Mouse (Mus musculus) liver, embryonic 11.5 days (tissue): ENCODE data around the gene Acbd3. TPM values are rescaled to one million over a fixed set of nuclear protein-coding genes. Genes with fewer than 3 reads are reported as not detected.

Experiments used
- ATAC-seq: fragments of 200-750 bp; cut with Nextera tagmentation; replicated peaks from 2 replicates; pipeline ENCODE4 v1.8.0; 2017; ENCODE audit warnings: moderate number of reproducible peaks, mild to moderate bottlenecking, moderate TSS enrichment, moderate library complexity; ENCODE audit not compliant: low FRiP score
- DNase-seq: peaks from one replicate; pipeline ENCODE4 v3.0.0-alpha.2; 2017; ENCODE audit warnings: low spot score
- H3K27ac ChIP-seq: fragments of 300-500 bp; sonication (generic); 2 replicates; pipeline ENCODE4 v1.5.1; 2014; ENCODE audit warnings: mild to moderate bottlenecking, low read depth, low read length, control low read depth
- H3K27me3 ChIP-seq: fragments of 300-500 bp; sonication (generic); replicated peaks from 2 replicates; pipeline ENCODE4 v1.6.1; 2014; ENCODE audit warnings: low read length, mixed read lengths; ENCODE audit not compliant: control insufficient read depth, insufficient read depth
- H3K36me3 ChIP-seq: fragments of 300-500 bp; sonication (generic); 2 replicates; pipeline ENCODE4 v1.6.1; 2014; ENCODE audit warnings: mild to moderate bottlenecking, low read length, moderate library complexity, mixed read lengths; ENCODE audit not compliant: control insufficient read depth, insufficient read depth
- H3K4me1 ChIP-seq: fragments of 300-500 bp; sonication (generic); replicated peaks from 2 replicates; pipeline ENCODE4 v1.6.1; 2014; ENCODE audit warnings: low read length, mixed read lengths; ENCODE audit not compliant: control insufficient read depth, insufficient read depth
- H3K4me2 ChIP-seq: fragments of 300-500 bp; sonication (generic); 2 replicates; pipeline ENCODE4 v1.6.1; 2014; ENCODE audit warnings: mild to moderate bottlenecking, control low read depth, moderate library complexity
- H3K4me3 ChIP-seq: fragments of 300-500 bp; sonication (generic); 2 replicates; pipeline ENCODE4 v1.5.1; 2014; ENCODE audit warnings: low read depth, low read length, control low read depth
- H3K9ac ChIP-seq: fragments of 300-500 bp; sonication (generic); 2 replicates; pipeline ENCODE4 v1.6.1; 2014; ENCODE audit warnings: low read depth, low read length, control low read depth
- H3K9me3 ChIP-seq: fragments of 300-500 bp; sonication (generic); 2 replicates; pipeline ENCODE4 v1.6.1; 2016; ENCODE audit warnings: low read length, inconsistent platforms, mixed read lengths; ENCODE audit not compliant: control insufficient read depth
- WGBS: fragments of 180-500 bp; shearing (Covaris S2); extraction: QIAGEN DNeasy Blood & Tissue Kit; methylation state at CpG from one replicate; pipeline ENCODE4 v1.1.7; 2014; 5-methylcytosine and 5-hydroxymethylcytosine counted together
- polyA plus RNA-seq: library from polyadenylated mRNA; unstranded; fragments of >200 nt; fragmentation: Nextera tagmentation; extraction: Ambion mirVana; gene quantifications from 2 replicates; pipeline ENCODE4 v1.2.1, GENCODE M21; 2014

Acbd3 gene
- polyA plus RNA-seq, 1 experiment from 2014 or later = 18.4 TPM

GRCm38 (mm10) chr1:180718756-180719155 is 7.1 kb upstream of the Acbd3 start:
- 64% methylated on average over 5 of the region's 5 CpGs for WGBS
- no peaks in the 10 kb centered on the region for H3K9me3 ChIP-seq
- no peak overlapping the region for H3K4me2 ChIP-seq
- H3K4me1 ChIP-seq = peaks cover 4% of the 10 kb centered on the region
- no peak overlapping the region for H3K4me3 ChIP-seq
- no peak overlapping the region for H3K9ac ChIP-seq
- ATAC-seq (no peak), DNase-seq (no peak)
- no peak overlapping the region for H3K27ac ChIP-seq
- no peaks in the 10 kb centered on the region for H3K27me3 ChIP-seq
- H3K36me3 ChIP-seq = no peaks in the 10 kb centered on the region

GRCm38 (mm10) chr1:180719483-180719882 is 6.4 kb upstream of the Acbd3 start:
- peaks cover 4% of the 10 kb centered on the region for H3K4me1 ChIP-seq
- DNase-seq (no peak), ATAC-seq (no peak)
- H3K27ac ChIP-seq = no peak overlapping the region
- no peak overlapping the region for H3K4me2 ChIP-seq
- H3K9ac ChIP-seq = no peak overlapping the region
- no peak overlapping the region for H3K4me3 ChIP-seq
- WGBS = 78% methylated on average over 6 of the region's 6 CpGs
- H3K36me3 ChIP-seq = no peaks in the 10 kb centered on the region
- no peaks in the 10 kb centered on the region for H3K27me3 ChIP-seq
- no peaks in the 10 kb centered on the region for H3K9me3 ChIP-seq

GRCm38 (mm10) chr1:180719951-180720689 is 5.7 kb upstream of the Acbd3 start:
- H3K27me3 ChIP-seq = no peaks in the 10 kb centered on the region
- H3K27ac ChIP-seq = no peak overlapping the region
- H3K4me3 ChIP-seq = no peak overlapping the region
- no peak for ATAC-seq
- 46% methylated on average over 5 of the region's 5 CpGs for WGBS
- H3K4me2 ChIP-seq = no peak overlapping the region
- H3K9me3 ChIP-seq = no peaks in the 10 kb centered on the region
- peak; percentile 75 for DNase-seq
- peaks cover 4% of the 10 kb centered on the region for H3K4me1 ChIP-seq
- H3K9ac ChIP-seq = no peak overlapping the region
- H3K36me3 ChIP-seq = no peaks in the 10 kb centered on the region

GRCm38 (mm10) chr1:180722608-180723007 is 3.2 kb upstream of the Acbd3 start:
- Histone ChIP-seq H3K36me3 (no peaks in the 10 kb centered on the region), H3K4me2 (no peak overlapping the region), H3K27ac (no peak overlapping the region), H3K27me3 (no peaks in the 10 kb centered on the region), H3K9ac (no peak overlapping the region), H3K9me3 (no peaks in the 10 kb centered on the region), H3K4me1 (peaks cover 15% of the 10 kb centered on the region), H3K4me3 (no peak overlapping the region)
- no peak for DNase-seq
- peak; percentile 40; the same call in 1 of the 2 replicates for ATAC-seq
- WGBS = 39% methylated on average over 1 of the region's 1 CpGs

GRCm38 (mm10) chr1:180723701-180724238 is 2.1 kb upstream of the Acbd3 start:
- no peak for DNase-seq

GRCm38 (mm10) chr1:180726183-180726582 is 340 bp downstream of the Acbd3 start:
- ATAC-seq = peak; percentile 77
- peak overlapping the region; percentile 94 for H3K9ac ChIP-seq
- peaks cover 35% of the 10 kb centered on the region for H3K4me1 ChIP-seq
- peak overlapping the region; percentile 91 for H3K27ac ChIP-seq
- H3K9me3 ChIP-seq = no peaks in the 10 kb centered on the region
- peak overlapping the region; percentile 85 for H3K4me2 ChIP-seq
- WGBS = under 1% methylated on average over 42 of the region's 42 CpGs
- DNase-seq = no peak
- no peaks in the 10 kb centered on the region for H3K36me3 ChIP-seq
- H3K27me3 ChIP-seq = no peaks in the 10 kb centered on the region
- H3K4me3 ChIP-seq = peak overlapping the region; percentile 93

More at GRCm38 (mm10) chr1:180723701-180724238, 2.1 kb upstream of the Acbd3 start:
- Histone ChIP-seq H3K36me3 (no peaks in the 10 kb centered on the region), H3K4me2 (no peak overlapping the region), H3K4me3 (no peak overlapping the region), H3K4me1 (peaks cover 25% of the 10 kb centered on the region), H3K9me3 (no peaks in the 10 kb centered on the region), H3K27ac (no peak overlapping the region), H3K9ac (no peak overlapping the region), H3K27me3 (no peaks in the 10 kb centered on the region)
- WGBS = 29% methylated on average over 1 of the region's 1 CpGs
- ATAC-seq = no peak

- peaks cover 31% of the 10 kb centered on the region for H3K4me1 ChIP-seq
Measured at GRCm38 (mm10) chr1:180729231-180729630, 3.4 kb downstream of the Acbd3 start.

GRCm38 (mm10) chr1:180747827-180748226 is 22.0 kb downstream of the Acbd3 start:
- Histone ChIP-seq H3K27ac (no peak overlapping the region), H3K4me3 (no peak overlapping the region), H3K9me3 (no peaks in the 10 kb centered on the region), H3K4me1 (no peaks in the 10 kb centered on the region), H3K27me3 (no peaks in the 10 kb centered on the region), H3K4me2 (no peak overlapping the region), H3K9ac (no peak overlapping the region), H3K36me3 (peaks cover 42% of the 10 kb centered on the region)
- DNase-seq (no peak), ATAC-seq (no peak)

More at GRCm38 (mm10) chr1:180729231-180729630, 3.4 kb downstream of the Acbd3 start:
- Histone ChIP-seq H3K27me3 (no peaks in the 10 kb centered on the region), H3K4me3 (no peak overlapping the region), H3K9ac (no peak overlapping the region), H3K4me2 (no peak overlapping the region), H3K9me3 (no peaks in the 10 kb centered on the region), H3K36me3 (peaks cover 1% of the 10 kb centered on the region; the same call in 1 of the 2 replicates), H3K27ac (no peak overlapping the region)
- WGBS = 92% methylated on average over 3 of the region's 3 CpGs
- ATAC-seq (no peak), DNase-seq (no peak)

GRCm38 (mm10) chr1:180752115-180752514 is 26.3 kb downstream of the Acbd3 start:
- Histone ChIP-seq H3K27ac (no peak overlapping the region), H3K9ac (no peak overlapping the region), H3K27me3 (no peaks in the 10 kb centered on the region), H3K9me3 (no peaks in the 10 kb centered on the region), H3K4me2 (no peak overlapping the region), H3K4me3 (no peak overlapping the region), H3K4me1 (no peaks in the 10 kb centered on the region), H3K36me3 (peaks cover 26% of the 10 kb centered on the region)
- WGBS = 90% methylated on average over 11 of the region's 11 CpGs
- ATAC-seq = no peak
- no peak for DNase-seq
